Comparison of ENCODE assay signal across 23 mouse cellular contexts in genomic region chr8:5472999-5473398, GRCm38 (mm10).
DNase-seq lines count a peak whose midpoint lies in the region; ATAC-seq and TF ChIP-seq lines count a peak whose summit lies in the region.
"Had no signal": no experiment of that assay in that cellular context is flagged by ENCODE, and none has a peak within 500 bp of the region (broad histone marks: within the 10 kb centered on the region; RNA-seq: fewer than 3 reads in every experiment).

No protein-coding gene starts in this region.

- no peak overlapping the region for H3K9ac ChIP-seq in lung, embryonic 14.5 days
- H3K9ac ChIP-seq: embryonic facial prominence, embryonic 12.5 days; hindbrain, embryonic 15.5 days; kidney, embryonic 15.5 days; liver, postnatal 0 days; stomach, embryonic 15.5 days had no signal

- H3K9me3 ChIP-seq in lung, embryonic 14.5 days (ENCODE audit: low read depth, low read length), result no peaks in the 10 kb centered on the region
- H3K9me3 ChIP-seq: embryonic facial prominence, embryonic 12.5 days; hindbrain, embryonic 15.5 days; kidney, embryonic 15.5 days; limb, embryonic 10.5 days; stomach, embryonic 15.5 days had no signal

- peak; percentile 92 for ATAC-seq in lung, embryonic 14.5 days (ENCODE audit: insufficient read depth)
- ATAC-seq: CD4-positive, CD25-positive, alpha-beta regulatory T cell, adult 4 months; intestine, postnatal 0 days; liver, postnatal 0 days; Patski had no signal

- H3K4me1 ChIP-seq in lung, embryonic 14.5 days (ENCODE audit: insufficient read depth), result no peaks in the 10 kb centered on the region
- H3K4me1 ChIP-seq: embryonic facial prominence, embryonic 12.5 days; hindbrain, embryonic 15.5 days; kidney, embryonic 15.5 days; limb, embryonic 10.5 days; stomach, embryonic 15.5 days had no signal

- no peaks in the 10 kb centered on the region for H3K36me3 ChIP-seq in lung, embryonic 14.5 days (ENCODE audit: insufficient read depth)
- H3K36me3 ChIP-seq: embryonic facial prominence, embryonic 12.5 days; hindbrain, embryonic 15.5 days; kidney, embryonic 15.5 days; limb, embryonic 10.5 days; stomach, embryonic 15.5 days had no signal

- H3K27me3 ChIP-seq in lung, embryonic 14.5 days (ENCODE audit: insufficient read depth, low read length), result no peaks in the 10 kb centered on the region
- H3K27me3 ChIP-seq: embryonic facial prominence, embryonic 12.5 days; hindbrain, embryonic 15.5 days; kidney, embryonic 15.5 days; Patski; stomach, embryonic 15.5 days had no signal

- intact Hi-C loops in heart, postnatal 25 days (cut with DNase I), result no loop called here

- TF ChIP-seq CTCF in lung, embryonic 14.5 days (IDR thresholded peaks at IDR 0.05; ENCODE audit: low read depth), result no peak

- no peak overlapping the region for H3K4me2 ChIP-seq in lung, embryonic 14.5 days
- H3K4me2 ChIP-seq: embryonic facial prominence, embryonic 12.5 days; hindbrain, embryonic 15.5 days; kidney, embryonic 15.5 days; stomach, embryonic 15.5 days had no signal

- no peak overlapping the region for H3K27ac ChIP-seq in lung, embryonic 14.5 days (ENCODE audit: low read depth)
- H3K27ac ChIP-seq: embryonic facial prominence, embryonic 12.5 days; gastrocnemius, adult 2 months; hindbrain, embryonic 15.5 days; kidney, embryonic 15.5 days; limb, embryonic 10.5 days; stomach, embryonic 15.5 days had no signal

- H3K4me3 ChIP-seq in lung, embryonic 14.5 days (ENCODE audit: low read depth, low read length), result no peak overlapping the region
- H3K4me3 ChIP-seq: embryonic facial prominence, embryonic 12.5 days; erythroblast, embryonic 14.5 days; gastrocnemius, adult 2 months; hindbrain, embryonic 15.5 days; kidney, embryonic 15.5 days; limb, embryonic 10.5 days; stomach, embryonic 15.5 days had no signal

- peak; percentile 6 for DNase-seq in adrenal gland, postnatal 10 days
- no peak for DNase-seq in adrenal gland, adult 8-10 months
- peak; percentile 88 for DNase-seq in heart, adult 11 months
- no peak for DNase-seq in heart, postnatal 25 days (ENCODE audit: low spot score)
- peak; percentile 85 for DNase-seq in lung, embryonic 14.5 days
- no peak for DNase-seq in lung, postnatal 36 days
- DNase-seq in cerebellum, adult 9-11 months, result peak; percentile 12
- no peak for DNase-seq in kidney, postnatal 14 days
- DNase-seq: adrenal gland, postnatal 36 days; gastrocnemius, adult 2 months; liver, postnatal 0 days; midbrain, embryonic 14.5 days; retina, postnatal 1 day; thymus, adult 18-20 months had no signal

Comparison
In these comparisons a context has a peak if more than half of its experiments do, and no peak if none do; other contexts are left out.
1. DNase-seq: peak in adrenal gland, postnatal 10 days (single experiment), heart, adult 11 months (single experiment), lung, embryonic 14.5 days (single experiment) and cerebellum, adult 9-11 months (single experiment); none in adrenal gland, adult 8-10 months (single experiment), heart, postnatal 25 days (single experiment), lung, postnatal 36 days (single experiment) and kidney, postnatal 14 days (single experiment).